Mouse (Mus musculus): Measurements from ENCODE around the gene Rabep2.

DNA sequence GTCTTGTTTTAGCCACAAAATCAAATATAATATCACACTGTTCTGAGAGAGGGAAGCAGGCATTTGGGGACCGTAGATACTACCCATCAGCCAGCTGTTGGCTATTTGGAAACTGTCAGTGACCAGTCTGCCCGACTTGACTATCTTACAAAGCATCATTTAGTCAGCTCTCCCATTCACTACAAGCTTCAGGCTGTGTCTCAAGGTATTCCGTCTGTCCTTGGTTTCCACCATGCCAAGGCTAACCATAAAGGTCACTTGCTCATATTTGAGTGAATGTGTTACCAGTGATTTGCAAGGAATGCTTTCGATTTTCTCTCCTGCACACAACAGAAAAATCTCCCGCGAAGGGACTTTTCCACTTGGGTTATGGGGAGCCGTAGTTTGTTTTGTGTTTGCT, 6.2 kb downstream of the Rabep2 start:
- TF ChIP-seq CTCF (IDR thresholded peaks at IDR 0.05; ENCODE audit: control insufficient read depth, insufficient read depth, insufficient replicate concordance, low read depth, low read length) (no peak), POLR2A (IDR thresholded peaks at IDR 0.05; ENCODE audit: control insufficient read depth, low read depth, low read length) (no peak)
